Mouse (Mus musculus): Measurements from ENCODE around the gene Mrpl52.

Mrpl52 gene

DNA sequence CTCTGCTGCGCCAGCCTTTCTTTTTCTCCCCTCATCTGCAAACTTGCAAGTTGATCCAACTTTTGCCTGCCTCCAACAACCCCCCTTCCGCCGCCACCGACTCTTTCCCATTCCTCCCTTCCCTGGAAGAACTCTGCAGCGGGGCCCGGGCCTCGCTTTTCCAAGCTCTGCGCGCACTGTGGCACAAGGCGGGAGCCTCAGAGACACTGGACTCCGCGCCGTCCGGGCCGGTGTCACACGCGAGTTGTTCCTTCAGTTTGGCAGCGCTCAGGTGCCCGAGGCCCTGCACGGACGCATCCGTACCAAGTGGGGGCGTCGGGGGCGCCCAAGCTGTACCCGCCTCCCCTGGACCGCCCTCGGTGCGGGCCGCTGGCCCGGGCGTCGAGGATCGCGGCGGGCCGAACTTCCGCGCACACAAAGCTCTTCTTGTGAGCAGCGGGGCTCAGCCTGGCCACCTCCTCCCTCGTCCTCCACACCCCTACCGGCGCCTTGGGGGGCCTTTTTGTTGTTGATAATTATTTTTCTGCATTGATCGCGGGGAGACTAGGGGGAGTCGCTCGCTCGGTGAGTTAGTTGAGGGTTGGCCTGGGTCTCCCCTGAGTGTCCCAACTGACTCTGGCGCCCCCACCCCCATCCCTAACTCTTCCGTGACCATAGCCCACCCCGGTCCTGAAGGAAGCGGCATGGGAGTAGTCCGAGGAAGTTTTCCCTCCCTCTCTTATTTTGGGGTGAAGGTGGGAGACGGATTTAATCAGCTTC is 5.5 kb downstream of the Mrpl52 start:
- peak; percentile 6 to 14 for DNase-seq (ENCODE audit: low read depth in 2 of 2, low spot score in 2 of 2)

GRCm38 (mm10) chr14:54432837-54433830 is 6.4 kb downstream of the Mrpl52 start:
- no peak for DNase-seq (ENCODE audit: low read depth in 2 of 2, low spot score in 2 of 2)

DNA sequence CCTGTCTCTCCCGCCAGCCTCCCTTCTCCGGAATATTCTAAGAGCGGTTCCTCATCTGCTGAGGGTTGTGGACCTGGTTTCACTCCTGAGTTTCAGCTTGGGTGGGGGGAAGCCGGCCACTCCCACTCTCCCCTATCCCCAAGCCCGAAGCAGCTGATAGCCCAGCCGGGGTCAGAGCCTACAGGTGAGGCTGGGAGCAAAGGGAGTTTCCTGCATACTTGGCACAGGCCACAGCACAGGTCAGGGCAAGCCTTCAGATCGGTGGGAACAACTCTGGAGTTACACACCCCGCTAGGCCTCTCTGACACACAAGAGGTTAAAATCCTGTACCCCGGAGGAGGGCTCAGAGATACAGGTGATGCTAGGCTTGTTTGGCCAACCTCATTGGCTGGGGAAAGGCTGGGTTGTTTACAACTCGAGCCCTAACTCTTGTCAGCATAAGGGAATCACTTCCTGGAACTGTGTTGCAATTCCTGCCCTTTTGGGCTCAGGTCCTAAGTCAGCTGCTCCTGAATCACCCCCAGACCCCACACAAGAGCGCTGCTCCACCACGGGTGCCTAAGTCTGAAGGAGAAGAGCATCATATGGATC is 7.3 kb downstream of the Mrpl52 start:
- DNase-seq (ENCODE audit: low read depth in 2 of 2, low spot score in 2 of 2): no peak

DNA sequence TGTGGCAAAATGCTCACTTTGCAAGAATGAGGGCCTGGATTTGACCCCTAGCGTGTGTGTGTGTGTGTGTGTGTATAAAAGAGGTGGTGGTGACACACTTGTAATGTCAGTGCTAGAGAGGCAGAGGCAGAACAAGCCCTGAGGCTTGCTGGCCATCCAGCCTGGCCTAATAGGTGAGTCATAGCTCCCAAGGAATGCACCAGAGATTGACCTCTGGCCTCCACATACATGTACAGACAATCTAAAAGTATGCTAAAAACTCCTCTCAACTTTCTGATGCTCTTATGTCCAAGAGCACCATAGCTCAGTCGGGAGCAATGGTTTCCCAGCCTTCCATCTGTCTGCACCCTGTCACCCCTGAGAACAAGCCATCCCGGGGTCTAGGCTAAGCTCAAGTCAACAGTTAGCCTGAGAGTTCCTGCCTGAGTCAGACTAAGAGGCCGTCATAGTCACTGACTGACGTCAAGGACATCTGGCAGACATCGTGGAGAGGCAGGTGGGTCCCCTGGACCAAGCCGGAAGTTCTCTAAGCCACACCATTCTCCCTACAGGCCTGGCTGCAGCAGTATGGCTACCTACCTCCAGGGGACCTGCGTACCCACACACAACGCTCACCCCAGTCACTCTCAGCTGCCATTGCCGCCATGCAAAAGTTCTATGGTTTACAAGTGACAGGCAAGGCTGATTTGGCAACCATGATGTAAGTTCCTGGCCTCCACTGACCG is 8.6 kb downstream of the Mrpl52 start:
- DNase-seq (ENCODE audit: low read depth in 2 of 2, low spot score in 2 of 2): no peak

DNA sequence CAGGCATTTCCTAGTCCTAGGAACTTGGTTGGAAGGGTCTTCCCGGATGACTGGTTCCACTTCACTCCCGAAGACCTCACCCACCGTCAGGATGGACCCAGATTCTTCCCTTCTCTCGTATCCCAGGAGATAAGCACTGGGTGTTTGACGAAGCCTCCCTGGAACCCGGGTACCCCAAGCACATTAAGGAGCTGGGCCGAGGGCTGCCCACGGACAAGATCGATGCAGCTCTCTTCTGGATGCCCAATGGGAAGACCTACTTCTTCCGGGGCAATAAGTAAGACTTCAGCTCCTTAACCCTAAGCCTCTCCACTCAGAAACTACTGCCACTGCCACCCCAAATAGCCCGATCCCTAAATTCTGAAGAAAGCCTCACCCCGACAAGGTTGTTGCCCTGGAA is 12.4 kb downstream of the Mrpl52 start:
- DNase-seq (ENCODE audit: low read depth in 2 of 2, low spot score in 2 of 2): no peak

DNA sequence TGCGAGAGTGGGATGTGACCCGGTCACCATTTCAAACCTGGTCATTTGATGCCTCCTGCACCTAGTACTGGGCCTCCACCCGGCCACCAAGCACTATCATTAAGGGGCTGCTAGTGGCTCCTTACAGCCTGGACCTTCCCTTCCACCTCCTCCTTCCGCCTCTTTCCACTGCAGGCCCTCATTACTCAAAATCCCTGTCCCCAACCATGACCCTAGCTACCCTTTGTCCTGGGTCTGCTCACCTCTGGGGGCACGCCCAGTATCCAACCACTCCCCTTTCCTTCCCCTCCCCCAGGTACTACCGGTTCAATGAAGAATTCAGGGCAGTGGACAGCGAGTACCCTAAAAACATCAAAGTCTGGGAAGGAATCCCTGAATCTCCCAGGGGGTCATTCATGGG is 12.9 kb downstream of the Mrpl52 start:
- DNase-seq (ENCODE audit: low read depth in 2 of 2, low spot score in 2 of 2): no peak

GRCm38 (mm10) chr14:54440538-54440937 is 13.8 kb downstream of the Mrpl52 start:
- DNase-seq (ENCODE audit: low read depth in 2 of 2, low spot score in 2 of 2): no peak

GRCm38 (mm10) chr14:54441365-54441764 is 14.7 kb downstream of the Mrpl52 start:
- no peak for DNase-seq (ENCODE audit: low read depth in 2 of 2, low spot score in 2 of 2)

DNA sequence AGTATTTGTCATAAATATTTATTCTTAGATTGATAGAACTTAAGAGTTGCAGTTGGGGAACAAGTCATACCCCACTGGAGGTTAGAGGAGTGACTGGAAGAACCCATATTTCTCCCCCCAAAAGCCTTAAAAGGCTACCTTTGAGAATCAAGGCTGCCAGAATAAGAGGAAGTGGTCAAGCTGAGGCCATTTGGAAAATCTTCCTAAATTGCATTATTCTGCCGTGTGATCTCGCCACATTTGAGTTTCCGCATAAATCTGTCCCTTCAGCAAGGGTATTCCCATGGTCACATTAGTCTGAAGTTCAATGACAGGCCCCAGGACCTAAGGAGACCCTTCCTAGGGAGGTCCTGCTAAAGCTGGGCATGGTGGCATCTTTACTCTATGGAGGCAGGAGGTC is 15.8 kb downstream of the Mrpl52 start:
- no peak for DNase-seq (ENCODE audit: low read depth in 2 of 2, low spot score in 2 of 2)

GRCm38 (mm10) chr14:54443196-54443595 is 16.5 kb downstream of the Mrpl52 start:
- no peak for DNase-seq (ENCODE audit: low read depth in 2 of 2, low spot score in 2 of 2)

GRCm38 (mm10) chr14:54443712-54444618 is 17.3 kb downstream of the Mrpl52 start:
- no peak for DNase-seq (ENCODE audit: low read depth in 2 of 2, low spot score in 2 of 2)

DNA sequence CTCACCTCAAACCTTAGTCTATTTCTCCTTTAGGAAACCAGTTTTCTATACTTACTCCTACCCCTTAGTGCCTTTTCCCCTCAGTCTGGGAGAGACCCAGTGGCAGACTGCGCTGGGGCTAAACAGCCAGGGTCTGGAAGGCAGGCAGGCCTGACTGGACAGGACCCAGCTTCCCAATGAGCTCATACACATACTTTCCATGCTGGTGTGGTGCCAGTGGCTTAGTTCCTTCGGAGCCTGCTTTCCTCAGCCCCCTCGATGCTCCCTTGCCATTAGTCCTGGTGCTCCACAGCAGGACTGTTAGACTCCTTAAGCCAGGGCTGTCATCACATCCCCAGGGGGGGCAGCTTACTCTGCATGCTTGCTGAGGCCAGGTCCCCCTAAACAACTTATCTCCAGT is 18.8 kb downstream of the Mrpl52 start:
- DNase-seq (ENCODE audit: low read depth in 2 of 2, low spot score in 2 of 2): no peak

- DNase-seq (ENCODE audit: low read depth in 2 of 2, low spot score in 2 of 2): no peak
These were observed 26.9 kb downstream of the Mrpl52 start for GRCm38 (mm10) chr14:54453566-54453965.

GRCm38 (mm10) chr14:54454669-54455528 is 28.2 kb downstream of the Mrpl52 start:
- DNase-seq (ENCODE audit: low read depth in 2 of 2, low spot score in 2 of 2): no peak

DNA sequence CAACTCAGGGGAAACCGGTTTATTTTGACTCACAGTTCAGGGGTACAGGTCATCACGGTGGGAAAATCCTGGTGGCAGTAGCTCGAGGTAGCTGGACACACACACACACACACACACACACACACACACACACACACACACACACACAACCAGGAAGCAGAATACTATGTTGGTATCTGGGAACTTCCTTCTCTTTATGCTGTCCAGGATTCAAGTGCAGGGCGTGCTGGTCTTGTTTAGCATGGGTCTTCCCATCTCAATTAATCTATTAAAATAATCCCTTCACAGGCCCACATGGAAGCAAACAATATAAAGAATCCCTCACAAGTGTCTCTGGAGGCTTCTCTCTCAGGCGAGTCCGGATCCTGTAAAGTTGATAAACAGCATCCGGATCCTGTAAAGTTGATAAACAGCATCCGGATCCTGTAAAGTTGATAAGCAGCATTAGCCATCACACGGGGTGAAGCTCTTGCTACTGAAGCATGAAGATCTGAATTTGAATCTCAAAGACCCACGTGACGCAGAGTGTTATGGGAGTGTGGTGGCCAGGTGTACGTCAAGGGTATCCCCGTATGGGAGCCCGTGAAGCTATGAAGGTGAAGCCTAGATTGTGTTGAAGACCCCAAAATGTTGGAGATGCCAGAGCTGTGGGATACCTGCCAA is 31.3 kb downstream of the Mrpl52 start:
- no peak for DNase-seq (ENCODE audit: low read depth in 2 of 2, low spot score in 2 of 2)

DNA sequence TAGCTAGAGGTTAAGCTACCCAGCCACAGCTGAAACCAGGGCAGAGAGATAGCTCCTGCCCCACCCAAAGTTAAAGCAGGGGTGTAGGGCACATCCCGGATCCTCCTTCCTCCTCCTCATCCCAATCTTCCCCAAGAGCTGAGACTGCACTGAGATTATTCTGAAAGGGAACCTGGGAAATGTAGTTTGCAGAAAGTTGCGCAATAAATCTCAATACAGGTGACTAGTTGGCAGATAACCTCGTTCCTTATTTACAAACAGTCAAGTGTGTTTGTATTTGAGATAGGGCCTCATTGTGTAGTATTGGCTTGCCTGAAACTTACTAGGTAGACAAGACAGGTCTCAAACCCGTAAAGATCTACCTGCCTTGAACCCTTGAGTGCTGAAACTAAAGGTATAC is 35.4 kb downstream of the Mrpl52 start:
- DNase-seq (ENCODE audit: low read depth in 2 of 2, low spot score in 2 of 2): no peak

- DNase-seq (ENCODE audit: low read depth in 2 of 2, low spot score in 2 of 2): no peak
These were observed 36.6 kb downstream of the Mrpl52 start for GRCm38 (mm10) chr14:54463108-54463958.

- peak; percentile 83 to 87 for DNase-seq (ENCODE audit: low read depth in 2 of 2, low spot score in 2 of 2)
These were observed 37.2 kb downstream of the Mrpl52 start, which contains the start of gene Lrp10 for GRCm38 (mm10) chr14:54463959-54464292. TSS of gene Lrp10 (plus strand) at chr14:54464137.
